Mouse (Mus musculus) MEL (cell line): ENCODE data around the gene Clint1. TPM values are rescaled to one million over a fixed set of nuclear protein-coding genes. Genes with fewer than 3 reads are reported as not detected.

Experiments used
- DNase-seq: peaks from one replicate; pipeline ENCODE4 v3.0.0; 2011; ENCODE audit warnings: low read depth, low spot score
- H3K27ac ChIP-seq: 2 replicates; pipeline ENCODE4 v1.5.1; 2012; ENCODE audit warnings: low read depth, mild to moderate bottlenecking, control low read depth, low read length, moderate library complexity; ENCODE audit not compliant: control insufficient read depth
- H3K27me3 ChIP-seq, 2 experiments: fragments of 150-350 bp in 1 of 2; sonication (generic) in 1 of 2; 2 replicates each; pipeline ENCODE4 v1.6.1; 2012; ENCODE audit warnings: low read length in 2 of 2, mild to moderate bottlenecking in 2 of 2, improper control_type of control experiment in 1 of 2, moderate library complexity in 1 of 2; ENCODE audit not compliant: insufficient read depth in 2 of 2, control insufficient read depth in 1 of 2
- H3K36me3 ChIP-seq, 2 experiments: 2 replicates each; pipeline ENCODE4 v1.6.1; 2012 to 2014; ENCODE audit warnings: low read length in 2 of 2, improper control_type of control experiment in 1 of 2, inconsistent platforms in 1 of 2, mild to moderate bottlenecking in 1 of 2; ENCODE audit not compliant: insufficient read depth in 2 of 2, control insufficient read depth in 1 of 2
- H3K4me1 ChIP-seq, 2 experiments: fragments of 150-350 bp in 1 of 2; sonication (generic) in 1 of 2; 2 replicates each; pipeline ENCODE4 v1.6.1; 2012; ENCODE audit warnings: low read length in 2 of 2, improper control_type of control experiment in 1 of 2, mild to moderate bottlenecking in 1 of 2; ENCODE audit not compliant: insufficient read depth in 2 of 2, control insufficient read depth in 1 of 2
- H3K4me3 ChIP-seq, 2 experiments: fragments of 150-350 bp in 1 of 2; sonication (generic) in 1 of 2; 2 replicates each; pipeline ENCODE4 v1.5.1; 2012; ENCODE audit warnings: low read depth in 2 of 2, low read length in 2 of 2, mild to moderate bottlenecking in 2 of 2, moderate library complexity in 2 of 2, control low read depth in 1 of 2, improper control_type of control experiment in 1 of 2; ENCODE audit not compliant: control insufficient read depth in 1 of 2, insufficient read depth in 1 of 2
- H3K79me2 ChIP-seq: 2 replicates; pipeline ENCODE4 v1.6.1; 2012; ENCODE audit warnings: mild to moderate bottlenecking, low read length, moderate library complexity; ENCODE audit not compliant: control insufficient read depth, poor library complexity, insufficient read depth
- H3K9ac ChIP-seq: 2 replicates; pipeline ENCODE4 v1.6.1; 2012; ENCODE audit warnings: low read depth, mild to moderate bottlenecking, control low read depth, low read length, moderate library complexity; ENCODE audit not compliant: control insufficient read depth, poor library complexity, severe bottlenecking
- H3K9me3 ChIP-seq: fragments of 150-350 bp; sonication (generic); replicated peaks from 2 replicates; pipeline ENCODE4 v1.6.1; 2012; ENCODE audit warnings: mild to moderate bottlenecking, low read length, improper control_type of control experiment, moderate library complexity; ENCODE audit not compliant: insufficient read depth
- CHD1 ChIP-seq: IDR thresholded peaks from 2 replicates; pipeline ENCODE4 v1.6.1; 2012; ENCODE audit warnings: low read depth, mild to moderate bottlenecking, inconsistent platforms, low read length, improper control_type of control experiment
- CHD2 ChIP-seq: IDR thresholded peaks from 2 replicates; pipeline ENCODE4 v1.6.1; 2011; ENCODE audit warnings: low read length, improper control_type of control experiment
- CTCF ChIP-seq, 3 experiments: IDR thresholded peaks in 2 of 3; conservative IDR thresholded peaks in 1 of 3; 2 replicates each; pipeline ENCODE4 v1.5.1; 2011 to 2012; ENCODE audit warnings: low read length in 3 of 3, low read depth in 2 of 3, mild to moderate bottlenecking in 2 of 3, improper control_type of control experiment in 1 of 3, inconsistent platforms in 1 of 3, mixed read lengths in 1 of 3, moderate library complexity in 1 of 3; ENCODE audit not compliant: control insufficient read depth in 1 of 3, insufficient read depth in 1 of 3, poor library complexity in 1 of 3, severe bottlenecking in 1 of 3
- ELF1 ChIP-seq: IDR thresholded peaks from 2 replicates; pipeline ENCODE4 v1.6.1; 2014; ENCODE audit warnings: low read depth, mild to moderate bottlenecking, inconsistent platforms, low read length, improper control_type of control experiment, moderate library complexity
- EP300 ChIP-seq, 2 experiments: IDR thresholded peaks; 2 replicates each; pipeline ENCODE4 v1.6.1; 2011; ENCODE audit warnings: improper control_type of control experiment in 2 of 2, low read length in 2 of 2, low read depth in 1 of 2, mild to moderate bottlenecking in 1 of 2
- GABPA ChIP-seq: IDR thresholded peaks from 2 replicates; pipeline ENCODE4 v1.6.1; 2012; ENCODE audit warnings: low read depth, mild to moderate bottlenecking, inconsistent platforms, low read length, improper control_type of control experiment, moderate library complexity
- GATA1 ChIP-seq: IDR thresholded peaks from 2 replicates; pipeline ENCODE4 v1.6.1; 2011; ENCODE audit warnings: low read depth, low read length, improper control_type of control experiment
- HCFC1 ChIP-seq: IDR thresholded peaks from 2 replicates; pipeline ENCODE4 v1.6.1; 2012; ENCODE audit warnings: low read depth, mild to moderate bottlenecking, inconsistent platforms, low read length, improper control_type of control experiment, moderate library complexity
- KAT2A ChIP-seq: conservative IDR thresholded peaks from 2 replicates; pipeline ENCODE4 v1.6.1; 2012; ENCODE audit warnings: low read depth, low read length, improper control_type of control experiment, inconsistent platforms
- MAFK ChIP-seq: IDR thresholded peaks from 2 replicates; pipeline ENCODE4 v1.6.1; 2011; ENCODE audit warnings: low read depth, mild to moderate bottlenecking, low read length, improper control_type of control experiment, borderline replicate concordance
- MAZ ChIP-seq: IDR thresholded peaks from 2 replicates; pipeline ENCODE4 v1.6.1; 2012; ENCODE audit warnings: low read depth, mild to moderate bottlenecking, inconsistent platforms, low read length, improper control_type of control experiment
- MEF2A ChIP-seq: IDR thresholded peaks from 2 replicates; pipeline ENCODE4 v1.6.1; 2014; ENCODE audit warnings: low read depth, mild to moderate bottlenecking, inconsistent platforms, low read length, improper control_type of control experiment; ENCODE audit not compliant: poor library complexity, insufficient replicate concordance, severe bottlenecking; ENCODE audit errors: extremely low read depth
- MXI1 ChIP-seq: IDR thresholded peaks from 2 replicates; pipeline ENCODE4 v1.6.1; 2011; ENCODE audit warnings: mild to moderate bottlenecking, low read depth, low read length, improper control_type of control experiment
- MYC ChIP-seq: IDR thresholded peaks from 2 replicates; pipeline ENCODE4 v1.6.1; 2011; ENCODE audit warnings: low read depth, mild to moderate bottlenecking, low read length, improper control_type of control experiment, moderate library complexity
- NRF1 ChIP-seq: IDR thresholded peaks from 2 replicates; pipeline ENCODE4 v1.6.1; 2014; ENCODE audit warnings: low read depth, mild to moderate bottlenecking, inconsistent platforms, low read length, improper control_type of control experiment, moderate library complexity; ENCODE audit not compliant: poor library complexity, insufficient read depth, severe bottlenecking
- POLR2A ChIP-seq, 2 experiments: IDR thresholded peaks; 2 replicates each; pipeline ENCODE4 v1.6.1; 2011 to 2012; ENCODE audit warnings: low read length in 2 of 2, mild to moderate bottlenecking in 2 of 2, control low read depth in 1 of 2, improper control_type of control experiment in 1 of 2, low read depth in 1 of 2, moderate library complexity in 1 of 2; ENCODE audit not compliant: control insufficient read depth in 1 of 2, insufficient read depth in 1 of 2, poor library complexity in 1 of 2
- POLR2AphosphoS2 ChIP-seq: IDR thresholded peaks from 2 replicates; pipeline ENCODE4 v1.6.1; 2011; ENCODE audit warnings: low read length, improper control_type of control experiment
- RCOR1 ChIP-seq: IDR thresholded peaks from 2 replicates; pipeline ENCODE4 v1.6.1; 2012; ENCODE audit warnings: low read depth, mild to moderate bottlenecking, inconsistent platforms, low read length, improper control_type of control experiment
- SIN3A ChIP-seq: IDR thresholded peaks from 2 replicates; pipeline ENCODE4 v1.6.1; 2012; ENCODE audit warnings: low read length, improper control_type of control experiment, inconsistent platforms
- SMC3 ChIP-seq: IDR thresholded peaks from 2 replicates; pipeline ENCODE4 v1.6.1; 2011; ENCODE audit warnings: low read depth, low read length, improper control_type of control experiment
- TBP ChIP-seq: IDR thresholded peaks from 2 replicates; pipeline ENCODE4 v1.8.0; 2011; ENCODE audit warnings: low read depth, low read length, improper control_type of control experiment
- TCF12 ChIP-seq: IDR thresholded peaks from 2 replicates; pipeline ENCODE4 v1.6.1; 2014; ENCODE audit warnings: low read depth, mild to moderate bottlenecking, inconsistent platforms, low read length, improper control_type of control experiment, moderate library complexity
- USF1 ChIP-seq: IDR thresholded peaks from 2 replicates; pipeline ENCODE4 v1.6.1; 2014; ENCODE audit warnings: low read depth, mild to moderate bottlenecking, inconsistent platforms, low read length, improper control_type of control experiment, moderate library complexity
- ZMIZ1 ChIP-seq: IDR thresholded peaks from 2 replicates; pipeline ENCODE4 v1.6.1; 2012; ENCODE audit warnings: low read depth, mild to moderate bottlenecking, inconsistent platforms, low read length, improper control_type of control experiment, moderate library complexity
- ZNF384 ChIP-seq: IDR thresholded peaks from 2 replicates; pipeline ENCODE4 v1.6.1; 2012; ENCODE audit warnings: low read depth, mild to moderate bottlenecking, inconsistent platforms, low read length, improper control_type of control experiment
- polyA plus RNA-seq, 2 experiments: library from polyadenylated mRNA; stranded (reverse) in 1 of 2; unstranded in 1 of 2; fragments of >175 nt in 1 of 2; fragments of >200 nt in 1 of 2; gene quantifications; 2 replicates each; pipeline versions ENCODE4 v1.2.1 to v1.2.4; 2012; ENCODE audit warnings: low replicate concordance in 2 of 2, low read depth in 1 of 2; ENCODE audit not compliant: insufficient read length in 2 of 2, insufficient read depth in 1 of 2, missing spikeins in 1 of 2
- total RNA-seq: library from RNA; depleted of rRNA; stranded (reverse); fragments of 300-350 nt; gene quantifications from 2 replicates; pipeline ENCODE4 v1.2.3, GENCODE M21; 2012

Gene Clint1
- total and polyA plus RNA-seq, 3 experiments, result 58.5 to 184 (median 102) TPM

DNA sequence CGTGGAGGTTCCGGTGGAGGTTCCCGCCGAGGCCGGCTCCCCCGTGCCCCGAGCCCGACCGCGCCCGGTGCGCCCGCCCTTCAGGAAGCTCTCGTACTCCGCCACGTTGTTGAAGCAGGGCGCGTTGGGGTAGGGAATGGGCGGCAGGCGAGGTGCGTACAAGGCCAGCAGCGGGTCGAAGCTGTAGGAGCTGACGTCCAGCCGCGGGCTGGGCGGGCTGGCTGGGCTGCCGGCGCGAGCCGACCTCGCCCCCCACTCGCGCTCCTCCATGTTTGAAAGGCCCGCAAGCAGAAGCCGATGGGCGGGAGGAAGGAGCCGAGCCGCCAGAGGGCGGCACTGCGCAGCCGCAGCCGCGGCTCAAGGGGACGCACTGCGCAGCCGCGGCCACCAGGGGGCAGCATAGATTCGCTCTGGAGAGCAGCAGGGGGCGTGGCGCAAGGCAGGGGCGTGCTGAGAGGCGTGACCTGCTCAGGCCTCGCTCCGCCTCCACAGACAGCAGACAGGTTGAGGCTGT, 92.8 kb downstream of the Clint1 start, which contains the start of gene Lsm11 (continued):
- TF ChIP-seq CHD1 (no peak), MEF2A (peak; percentile 28; the same call in 1 of the 2 replicates), ZNF384 (no peak), MAZ (peak; percentile 88; the same call in 1 of the 2 replicates), EP300 (IDR thresholded peaks at IDR 0.05; ENCODE audit: low read depth in 1 of 2, low read length in 2 of 2) (0 out of 4 replicates have a peak, but pooled peaks of 1 of the 2 experiments have one; percentile 40), MXI1 (peak; percentile 68), CTCF (IDR thresholded peaks at IDR 0.05 in 2 of 3, conservative IDR thresholded peaks at IDR 0.05 in 1 of 3; ENCODE audit: control insufficient read depth in 1 of 3, insufficient read depth in 1 of 3, low read depth in 2 of 3, low read length in 3 of 3, poor library complexity in 1 of 3, severe bottlenecking in 1 of 3) (peak; percentile 94 to 100 (median 100)), KAT2A (no peak; the same call in 1 of the 2 replicates), USF1 (no peak), TBP (peak; percentile 68), HCFC1 (peak; percentile 75; the same call in 1 of the 2 replicates), MYC (peak; percentile 80; the same call in 1 of the 2 replicates)

DNA sequence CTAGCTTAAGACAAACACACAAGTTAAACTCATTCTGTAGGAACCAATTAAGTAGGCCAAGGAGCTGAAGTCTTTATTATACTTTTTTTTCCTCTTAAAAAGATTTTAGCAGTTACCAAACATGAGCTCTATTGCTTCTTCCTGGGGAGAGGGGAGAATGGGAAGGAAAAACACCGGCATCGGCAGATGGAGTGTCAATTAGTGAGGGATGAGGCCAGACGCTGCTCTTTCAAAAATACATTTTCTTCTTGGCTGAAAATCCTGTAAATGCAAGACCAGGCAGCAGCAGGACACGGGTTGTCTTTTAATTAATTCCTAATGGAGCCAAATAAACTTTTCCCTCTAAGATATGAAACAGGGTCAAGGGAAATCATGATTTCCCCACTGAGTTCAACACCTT, 94.9 kb downstream of the Clint1 start:
- peaks cover 3 to 17% of the 10 kb centered on the region in 2 experiments; a peak in 3 of 4 replicates for H3K36me3 ChIP-seq
- TF ChIP-seq MAZ (no peak), GABPA (no peak), MEF2A (no peak), SMC3 (no peak), ELF1 (no peak), USF1 (no peak), MYC (no peak), MAFK (no peak), POLR2A (IDR thresholded peaks at IDR 0.05; ENCODE audit: control insufficient read depth in 1 of 2, insufficient read depth in 1 of 2, low read depth in 1 of 2, low read length in 2 of 2, poor library complexity in 1 of 2) (no peak), CTCF (IDR thresholded peaks at IDR 0.05 in 2 of 3, conservative IDR thresholded peaks at IDR 0.05 in 1 of 3; ENCODE audit: control insufficient read depth in 1 of 3, insufficient read depth in 1 of 3, low read depth in 2 of 3, low read length in 3 of 3, poor library complexity in 1 of 3, severe bottlenecking in 1 of 3) (no peak)
- DNase-seq, result no peak
- peaks cover 2 to 11% of the 10 kb centered on the region in 2 experiments for H3K4me1 ChIP-seq
- no peak overlapping the region for H3K4me3 ChIP-seq
- peaks cover 23% of the 10 kb centered on the region for H3K79me2 ChIP-seq
- no peak overlapping the region for H3K27ac ChIP-seq
- no peaks in the 10 kb centered on the region for H3K27me3 ChIP-seq
- no peak overlapping the region for H3K9ac ChIP-seq
- H3K9me3 ChIP-seq, result no peaks in the 10 kb centered on the region

- H3K4me1 ChIP-seq, result peaks cover 2 to 8% of the 10 kb centered on the region in 2 experiments
- H3K9ac ChIP-seq, result no peak overlapping the region
- peaks cover 20% of the 10 kb centered on the region for H3K79me2 ChIP-seq
- DNase-seq, result no peak
- no peaks in the 10 kb centered on the region for H3K27me3 ChIP-seq
- H3K9me3 ChIP-seq, result no peaks in the 10 kb centered on the region
- H3K27ac ChIP-seq, result no peak overlapping the region
- no peak overlapping the region for H3K4me3 ChIP-seq
- TF ChIP-seq ELF1 (no peak), GABPA (no peak), CHD2 (no peak), SIN3A (no peak), CHD1 (no peak), MAZ (no peak), USF1 (no peak), TCF12 (no peak), SMC3 (no peak), MEF2A (no peak), EP300 (IDR thresholded peaks at IDR 0.05; ENCODE audit: low read depth in 1 of 2, low read length in 2 of 2) (no peak), KAT2A (no peak), POLR2AphosphoS2 (no peak), GATA1 (no peak), ZMIZ1 (no peak), RCOR1 (no peak), NRF1 (no peak), MXI1 (no peak)
- peaks cover 3 to 14% of the 10 kb centered on the region in 2 experiments; a peak in 3 of 4 replicates for H3K36me3 ChIP-seq
Measured at GRCm38 (mm10) chr11:45947491-45947890, 95.6 kb downstream of the Clint1 start.
